22 mouse cellular contexts compared by ENCODE assay signal in genomic region chr7:18781301-18781700, GRCm38 (mm10). TPM values are rescaled to one million over a fixed set of nuclear protein-coding genes. Genes with fewer than 3 reads are reported as not detected.
DNase-seq lines count a peak whose midpoint lies in the region; ATAC-seq and TF ChIP-seq lines count a peak whose summit lies in the region.
"Not testable (repeated sequence)": the region's sequence is repeated elsewhere in the genome, so short reads cannot be mapped to it uniquely, and the experiment has no call there.
"Had no signal": no experiment of that assay in that cellular context is flagged by ENCODE, and none has a peak within 500 bp of the region (broad histone marks: within the 10 kb centered on the region; RNA-seq: fewer than 3 reads in every experiment).

No protein-coding gene starts in this region.

- intact Hi-C loops in heart, postnatal 10 days (cut with DNase I) = loop anchor here (2.0 kb wide), 1 partner anchor 30 kb away; no protein-coding TSS in a partner anchor

- not testable (repeated sequence) for H3K27ac ChIP-seq in embryonic facial prominence, embryonic 11.5 days (replicated peaks; ENCODE audit: low read depth, low read length); kidney, postnatal 0 days; lung, postnatal 0 days (ENCODE audit: low read length); midbrain, postnatal 0 days (ENCODE audit: low read depth, low read length)

- not testable (repeated sequence) for TF ChIP-seq EP300 in lung, postnatal 0 days (IDR thresholded peaks at IDR 0.05)

- 43% methylated on average over 2 of the region's 2 CpGs for whole genome bisulfite sequencing in embryonic facial prominence, embryonic 11.5 days
- WGBS in kidney, postnatal 0 days = 42% methylated on average over 2 of the region's 2 CpGs
- 32% methylated on average over 2 of the region's 2 CpGs for WGBS in lung, postnatal 0 days
- 41% methylated on average over 2 of the region's 2 CpGs for WGBS in midbrain, postnatal 0 days

- not testable (repeated sequence) for H3K4me3 ChIP-seq in E14TG2a.4 (replicated peaks; ENCODE audit: low read length); embryonic facial prominence, embryonic 11.5 days (ENCODE audit: low read depth, low read length); kidney, postnatal 0 days (replicated peaks; ENCODE audit: low read depth, low read length); lung, postnatal 0 days (ENCODE audit: low read depth, low read length); midbrain, postnatal 0 days (ENCODE audit: low read depth, low read length)

- ATAC-seq in embryonic facial prominence, embryonic 11.5 days (replicated peaks; ENCODE audit: insufficient number of reproducible peaks, low FRiP score, low TSS enrichment, low read depth); kidney, postnatal 0 days (replicated peaks; ENCODE audit: low FRiP score, low read depth); lung, postnatal 0 days; midbrain, postnatal 0 days (ENCODE audit: low FRiP score): not testable (repeated sequence)

- not testable (repeated sequence) for H3K4me1 ChIP-seq in E14TG2a.4 (replicated peaks; ENCODE audit: low read depth, low read length); embryonic facial prominence, embryonic 11.5 days (ENCODE audit: control insufficient read depth, insufficient read depth, low read length); kidney, postnatal 0 days (replicated peaks; ENCODE audit: insufficient read depth, low read length); lung, postnatal 0 days (ENCODE audit: insufficient read depth, low read depth, low read length); midbrain, postnatal 0 days (ENCODE audit: insufficient read depth, low read length)

- 0 out of 2 replicates have a peak, but pooled peaks have one; percentile 2 for TF ChIP-seq CTCF in E14TG2a.4 (conservative IDR thresholded peaks at IDR 0.05; ENCODE audit: low read length)
- TF ChIP-seq CTCF in kidney, postnatal 0 days (IDR thresholded peaks at IDR 0.05; ENCODE audit: low read depth) = peak; percentile 62
- TF ChIP-seq CTCF in lung, postnatal 0 days (IDR thresholded peaks at IDR 0.05) = peak; percentile 63
- peak; percentile 62 for TF ChIP-seq CTCF in midbrain, postnatal 0 days (IDR thresholded peaks at IDR 0.05)

- not testable (repeated sequence) for H3K27me3 ChIP-seq in E14TG2a.4 (ENCODE audit: insufficient read depth, low read length); embryonic facial prominence, embryonic 11.5 days (ENCODE audit: control insufficient read depth, insufficient read depth, low read length); kidney, postnatal 0 days (ENCODE audit: insufficient read depth, low read length); lung, postnatal 0 days (replicated peaks; ENCODE audit: insufficient read depth, low read length); midbrain, postnatal 0 days (ENCODE audit: insufficient read depth, low read length)

- not testable (repeated sequence) for H3K9ac ChIP-seq in embryonic facial prominence, embryonic 11.5 days (replicated peaks; ENCODE audit: low read length); kidney, postnatal 0 days (ENCODE audit: low read depth, low read length); lung, postnatal 0 days (replicated peaks; ENCODE audit: low read depth); midbrain, postnatal 0 days (replicated peaks; ENCODE audit: low read length, poor library complexity, severe bottlenecking)

- H3K36me3 ChIP-seq in E14TG2a.4 (ENCODE audit: insufficient read depth, low read length); embryonic facial prominence, embryonic 11.5 days (replicated peaks; ENCODE audit: control insufficient read depth, insufficient read depth, low read depth, low read length); kidney, postnatal 0 days (ENCODE audit: insufficient read depth, low read length); lung, postnatal 0 days (ENCODE audit: insufficient read depth, low read length); midbrain, postnatal 0 days (ENCODE audit: insufficient read depth, low read length): not testable (repeated sequence)

- not testable (repeated sequence) for H3K4me2 ChIP-seq in embryonic facial prominence, embryonic 11.5 days (ENCODE audit: low read depth, low read length); kidney, postnatal 0 days (ENCODE audit: low read length); lung, postnatal 0 days (replicated peaks; ENCODE audit: low read depth, low read length); midbrain, postnatal 0 days (ENCODE audit: low read depth, low read length, poor library complexity, severe bottlenecking)

- peaks cover 35% of the 10 kb centered on the region for H3K9me3 ChIP-seq in E14TG2a.4 (ENCODE audit: low read length)
- H3K9me3 ChIP-seq in embryonic facial prominence, embryonic 11.5 days (replicated peaks; ENCODE audit: control insufficient read depth, low read length); kidney, postnatal 0 days (replicated peaks; ENCODE audit: low read length); lung, postnatal 0 days (ENCODE audit: low read length); midbrain, postnatal 0 days (ENCODE audit: low read length): not testable (repeated sequence)

- DNase-seq in WW6 (ENCODE audit: low read depth, low spot score) = peak; percentile 18
- DNase-seq in embryonic facial prominence, embryonic 11.5 days (ENCODE audit: low spot score) = peak; percentile 37
- peak; percentile 9 to 11 for DNase-seq in heart, postnatal 10 days
- peak; percentile 32 for DNase-seq in kidney, postnatal 0 days (ENCODE audit: low spot score)
- peak; percentile 11 for DNase-seq in lung, postnatal 0 days (ENCODE audit: low spot score)
- peak; percentile 15 for DNase-seq in midbrain, postnatal 0 days (ENCODE audit: low spot score)

RNA-seq across cellular contexts. Expression of gene Psg19, which starts 17.0 kb away (rescaled TPM):
- polyA plus RNA-seq in embryonic facial prominence, embryonic 11.5 days (2014; fragmentation: Nextera tagmentation; extraction: Ambion mirVana) = not detected in 2 replicates
- not detected for total RNA-seq in heart, postnatal 10 days (2021)
- polyA plus RNA-seq in kidney, postnatal 0 days (2015; fragmentation: Nextera tagmentation; extraction: Ambion mirVana) = not detected in 2 replicates
- not detected in 2 replicates for polyA plus RNA-seq in lung, postnatal 0 days (2015; fragmentation: Nextera tagmentation; extraction: Ambion mirVana)
- not detected in 2 replicates for total RNA-seq in midbrain, postnatal 0 days (2014; rRNA removed)
- not detected in 2 replicates for polyA plus RNA-seq in midbrain, postnatal 0 days (2015; fragmentation: Nextera tagmentation; extraction: Ambion mirVana)
- total RNA-seq: adrenal gland, postnatal 14 days; ES-E14; gastrocnemius, postnatal 36 days; heart, postnatal 25 days; layer of hippocampus, postnatal 25 days; left cerebral cortex, postnatal 25 days; monocyte, adult 5-6 weeks had no signal
- polyA plus RNA-seq: activated CD4-positive, CD25-positive, alpha-beta regulatory T cell, adult 4 months; forebrain, embryonic 12.5 days; heart, embryonic 10.5 days; hindbrain, embryonic 16.5 days; large intestine, adult 2 months; limb, embryonic 15.5 days; lung, adult 2 months; neural tube, embryonic 13.5 days had no signal

RNA-seq across cellular contexts. Expression of gene Psg17, which starts 40.1 kb away (rescaled TPM):
- polyA plus RNA-seq in embryonic facial prominence, embryonic 11.5 days (2014; fragmentation: Nextera tagmentation; extraction: Ambion mirVana) = not detected in 2 replicates
- total RNA-seq in heart, postnatal 10 days (2021) = not detected
- polyA plus RNA-seq in kidney, postnatal 0 days (2015; fragmentation: Nextera tagmentation; extraction: Ambion mirVana) = 0.13 TPM in 1 of 2 replicates, not detected in the other
- not detected in 2 replicates for polyA plus RNA-seq in lung, postnatal 0 days (2015; fragmentation: Nextera tagmentation; extraction: Ambion mirVana)
- not detected in 2 replicates for total RNA-seq in midbrain, postnatal 0 days (2014; rRNA removed)
- polyA plus RNA-seq in midbrain, postnatal 0 days (2015; fragmentation: Nextera tagmentation; extraction: Ambion mirVana) = not detected in 2 replicates
- total RNA-seq: adrenal gland, postnatal 14 days; ES-E14; gastrocnemius, postnatal 36 days; heart, postnatal 25 days; layer of hippocampus, postnatal 25 days; left cerebral cortex, postnatal 25 days; monocyte, adult 5-6 weeks had no signal
- polyA plus RNA-seq: activated CD4-positive, CD25-positive, alpha-beta regulatory T cell, adult 4 months; forebrain, embryonic 12.5 days; heart, embryonic 10.5 days; hindbrain, embryonic 16.5 days; limb, embryonic 15.5 days; neural tube, embryonic 13.5 days had no signal

RNA-seq across cellular contexts. Expression of gene Mill2, which starts 58.5 kb away (rescaled TPM):
- 0.20 and 0.33 TPM in 2 replicates for polyA plus RNA-seq in embryonic facial prominence, embryonic 11.5 days (2014; fragmentation: Nextera tagmentation; extraction: Ambion mirVana)
- 1 to 10 TPM; 5.1 to 5.5 TPM for total RNA-seq in heart, postnatal 10 days (2021)
- 2.0 and 2.5 TPM in 2 replicates for polyA plus RNA-seq in kidney, postnatal 0 days (2015; fragmentation: Nextera tagmentation; extraction: Ambion mirVana)
- polyA plus RNA-seq in lung, postnatal 0 days (2015; fragmentation: Nextera tagmentation; extraction: Ambion mirVana) = 4.3 and 5.7 TPM in 2 replicates
- total RNA-seq in midbrain, postnatal 0 days (2014; rRNA removed) = 2.0 and 3.3 TPM in 2 replicates
- 0.64 and 0.93 TPM in 2 replicates for polyA plus RNA-seq in midbrain, postnatal 0 days (2015; fragmentation: Nextera tagmentation; extraction: Ambion mirVana)
- total RNA-seq: monocyte, adult 5-6 weeks had no signal
- polyA plus RNA-seq: activated CD4-positive, CD25-positive, alpha-beta regulatory T cell, adult 4 months had no signal

Comparison
In these comparisons a context has a peak if more than half of its experiments do, and no peak if none do; other contexts are left out.
1. CTCF ChIP-seq: peak in every context shown above with its lines; median percentile 63 in lung, postnatal 0 days; 62 in kidney, postnatal 0 days; 62 in midbrain, postnatal 0 days; 2 in E14TG2a.4.